Mouse (Mus musculus): Measurements from ENCODE around the gene 2310011J03Rik.
A peak's percentile ranks its signal among the peaks of the same experiment; 100 is the strongest.
"Not testable (repeated sequence)": the region's sequence is repeated elsewhere in the genome, so short reads cannot be mapped to it uniquely, and the experiment has no call there.

2310011J03Rik gene

GRCm38 (mm10) chr10:80320340-80320760, at the start of gene 2310011J03Rik:
Gene 2310011J03Rik, minus strand, starts transcription at chr10:80320537.
- peak; percentile 96 for DNase-seq (ENCODE audit: low read depth, low spot score)

GRCm38 (mm10) chr10:80368392-80368791, 48.1 kb upstream of the 2310011J03Rik start:
- DNase-seq (ENCODE audit: low read depth, low spot score), result peak; percentile 62

DNA sequence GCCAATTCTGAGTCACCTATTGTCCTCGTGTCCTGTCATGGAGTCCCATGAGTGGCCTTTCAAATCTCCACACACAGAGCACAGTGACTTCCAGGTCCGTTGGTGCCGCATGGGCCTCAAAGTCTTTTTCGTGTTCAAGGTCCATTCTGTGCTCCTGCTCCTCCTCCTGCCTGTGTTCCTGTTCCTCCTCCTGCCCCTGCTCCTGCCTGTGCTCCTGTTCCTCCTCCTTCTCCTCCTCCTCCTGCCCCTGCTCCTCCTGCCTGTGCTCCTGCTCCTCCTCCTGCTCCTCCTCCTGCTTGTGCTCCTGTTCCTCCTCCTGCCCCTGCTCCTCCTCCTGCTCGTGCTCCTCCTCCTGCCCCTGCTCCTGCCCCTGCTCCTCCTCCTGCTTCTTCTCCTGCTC, 47.6 kb upstream of the 2310011J03Rik start:
- DNase-seq (ENCODE audit: low read depth, low spot score), result no peak

DNA sequence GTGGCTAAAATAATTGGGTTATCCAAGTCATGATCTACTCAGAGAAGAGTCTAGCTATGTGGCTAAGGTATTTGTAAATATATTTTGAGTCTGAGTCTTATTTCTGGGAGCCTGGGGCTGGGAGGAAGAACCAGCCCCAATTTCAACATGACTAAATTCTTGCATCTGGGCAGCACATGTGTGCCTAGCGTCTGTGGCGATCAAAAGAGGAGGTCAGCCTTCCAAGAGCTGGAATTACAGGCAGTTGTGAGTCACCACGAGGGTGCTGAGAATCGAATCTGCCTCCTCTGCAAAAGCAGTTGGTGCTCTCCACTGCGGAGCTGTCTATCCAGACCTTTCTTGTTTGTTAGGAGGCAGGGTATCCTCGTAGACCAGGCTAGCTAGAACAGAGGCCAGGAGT, 45.4 kb upstream of the 2310011J03Rik start:
- no peak for DNase-seq (ENCODE audit: low read depth, low spot score)

GRCm38 (mm10) chr10:80363734-80364133, 43.4 kb upstream of the 2310011J03Rik start:
- no peak for DNase-seq (ENCODE audit: low read depth, low spot score)

- peak; percentile 76 for DNase-seq (ENCODE audit: low read depth, low spot score)
These were observed 37.8 kb upstream of the 2310011J03Rik start for GRCm38 (mm10) chr10:80357994-80358639.

DNA sequence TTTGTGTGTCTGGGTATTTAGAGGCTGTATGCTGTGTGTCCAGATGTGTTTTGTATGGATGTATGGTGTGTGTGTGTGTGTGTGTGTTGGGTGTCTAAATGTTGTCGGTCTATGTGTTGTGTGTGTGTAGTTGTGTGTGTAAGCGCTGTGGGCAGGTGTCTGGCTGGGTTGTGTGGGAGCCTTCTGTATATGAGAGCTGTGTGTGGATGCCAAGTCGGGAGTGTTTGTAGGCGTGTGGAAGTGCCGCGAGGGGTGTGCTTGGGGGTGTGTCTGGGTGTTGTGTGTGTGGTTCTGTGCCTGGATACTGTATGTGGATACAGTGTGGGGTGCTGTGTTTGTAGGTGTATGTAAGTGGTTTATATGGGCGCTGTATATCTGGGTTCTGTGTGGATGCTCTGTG, 37.0 kb upstream of the 2310011J03Rik start:
- DNase-seq (ENCODE audit: low read depth, low spot score), result no peak

DNA sequence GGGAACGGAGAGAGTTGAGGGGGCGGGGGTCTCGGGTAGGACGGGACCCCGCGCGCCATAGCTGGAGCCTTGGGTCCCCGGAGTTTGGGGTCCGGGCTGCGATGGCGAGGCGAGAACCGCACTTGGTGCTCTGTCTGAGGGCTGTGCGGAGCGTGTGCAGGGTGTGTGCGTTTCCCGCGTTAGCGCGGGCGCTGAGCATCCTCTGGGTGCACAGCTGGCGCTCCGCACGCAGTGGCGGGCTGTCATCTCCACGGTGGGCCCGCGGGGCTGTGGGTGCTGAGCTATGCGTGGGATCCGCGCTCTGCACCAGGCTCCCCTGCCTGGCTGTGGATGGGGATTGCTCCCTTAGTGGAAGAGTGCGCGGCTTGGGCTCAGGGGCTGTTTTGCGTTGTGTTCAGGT, 36.4 kb upstream of the 2310011J03Rik start:
- DNase-seq (ENCODE audit: low read depth, low spot score), result no peak

DNA sequence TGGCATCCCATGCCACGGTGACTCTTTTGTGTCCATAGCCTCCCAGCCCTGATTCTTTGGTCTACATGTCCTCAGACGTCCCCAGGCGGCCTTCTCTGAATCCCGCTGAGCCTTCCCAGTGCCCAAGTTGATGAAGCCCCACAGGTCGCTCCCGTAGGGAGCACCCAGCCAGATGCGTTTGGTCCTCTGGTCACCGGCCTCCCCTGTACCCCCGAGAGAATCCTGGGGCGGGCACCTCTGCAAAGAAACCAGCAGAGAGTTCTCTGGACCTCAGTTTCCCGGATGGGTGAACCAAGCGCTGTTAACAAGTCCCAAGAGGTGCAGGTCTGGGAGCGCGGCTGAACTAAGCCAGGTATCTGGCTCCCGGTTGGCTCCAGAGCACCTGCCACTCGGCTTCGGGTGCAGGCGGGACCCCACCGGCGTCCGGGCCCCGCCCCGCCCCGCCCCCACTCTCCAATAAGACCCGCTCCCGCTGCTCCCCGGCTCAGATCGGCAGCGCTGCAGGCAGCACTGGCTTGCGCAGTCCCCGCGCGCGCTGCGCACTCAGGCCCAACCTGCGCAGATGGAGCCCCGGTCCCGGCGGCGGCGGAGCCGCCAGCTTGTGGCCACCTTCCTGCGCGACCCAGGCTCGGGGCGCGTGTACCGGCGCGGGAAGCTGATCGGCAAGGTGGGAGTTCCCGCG, 35.8 kb upstream of the 2310011J03Rik start, which contains the start of gene Plk5:
TSS of gene Plk5 (plus strand) at position 459 of the 682 bp plus-strand sequence.
- peak; percentile 61 for DNase-seq (ENCODE audit: low read depth, low spot score)

DNA sequence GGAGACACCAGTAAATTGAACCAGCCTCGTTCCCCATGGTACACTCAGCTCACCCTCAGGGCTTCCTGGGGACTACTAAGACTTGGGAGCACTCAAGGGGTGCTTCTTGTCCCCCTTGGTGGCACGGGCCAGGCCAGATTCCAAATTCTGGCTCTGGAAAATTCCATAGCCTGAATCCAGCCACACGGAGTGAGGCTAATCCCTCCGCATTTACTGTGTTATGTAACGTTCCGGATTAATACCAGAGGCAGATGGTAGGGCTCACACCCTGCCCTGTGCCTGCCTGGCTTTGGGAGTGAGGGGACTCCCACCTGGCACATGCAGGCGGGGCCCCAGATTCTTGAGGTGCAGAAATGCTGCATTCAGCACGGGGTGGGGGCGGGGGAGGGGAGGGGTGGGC, 35.1 kb upstream of the 2310011J03Rik start:
- no peak for DNase-seq (ENCODE audit: low read depth, low spot score)

DNA sequence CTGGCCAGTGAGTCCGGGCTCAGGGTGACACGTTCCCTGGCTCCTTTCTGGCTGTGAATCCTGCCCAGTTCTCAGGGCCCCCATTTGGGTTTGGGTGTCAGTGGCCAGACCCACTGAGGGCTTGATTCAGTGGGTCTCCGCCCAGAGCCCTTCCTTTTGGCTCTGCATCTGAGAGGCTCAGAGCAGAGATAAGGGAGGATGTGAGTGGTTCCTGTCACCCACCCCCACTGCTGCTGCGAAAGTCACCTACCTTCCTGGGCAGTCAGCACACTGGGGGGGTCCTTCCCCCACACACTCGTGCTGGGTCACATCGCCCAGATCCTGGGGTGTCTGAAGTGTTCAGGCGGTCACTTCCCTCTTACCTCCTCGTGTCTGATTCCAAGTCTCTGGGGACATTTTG, 32.4 kb upstream of the 2310011J03Rik start:
- no peak for DNase-seq (ENCODE audit: low read depth, low spot score)

DNA sequence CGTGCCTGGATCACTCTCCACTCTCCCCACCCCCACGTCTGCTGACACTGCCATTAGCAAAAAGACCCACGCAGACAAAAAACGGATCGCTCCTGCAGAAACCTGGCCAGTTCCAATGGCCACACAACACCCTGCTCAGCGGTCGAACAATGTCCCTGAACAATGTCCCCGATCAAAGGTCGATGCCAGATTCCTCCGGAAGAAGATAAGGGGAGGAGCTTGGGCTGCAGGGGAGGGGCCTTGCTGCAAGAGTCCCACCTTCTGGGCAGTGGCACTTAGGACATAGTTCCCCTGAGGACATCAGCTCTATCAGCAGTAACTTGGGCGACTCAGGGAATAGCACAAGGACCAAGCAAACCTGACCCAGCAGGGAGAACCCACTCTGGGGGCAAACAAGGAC, 31.6 kb upstream of the 2310011J03Rik start:
- DNase-seq (ENCODE audit: low read depth, low spot score), result no peak

DNA sequence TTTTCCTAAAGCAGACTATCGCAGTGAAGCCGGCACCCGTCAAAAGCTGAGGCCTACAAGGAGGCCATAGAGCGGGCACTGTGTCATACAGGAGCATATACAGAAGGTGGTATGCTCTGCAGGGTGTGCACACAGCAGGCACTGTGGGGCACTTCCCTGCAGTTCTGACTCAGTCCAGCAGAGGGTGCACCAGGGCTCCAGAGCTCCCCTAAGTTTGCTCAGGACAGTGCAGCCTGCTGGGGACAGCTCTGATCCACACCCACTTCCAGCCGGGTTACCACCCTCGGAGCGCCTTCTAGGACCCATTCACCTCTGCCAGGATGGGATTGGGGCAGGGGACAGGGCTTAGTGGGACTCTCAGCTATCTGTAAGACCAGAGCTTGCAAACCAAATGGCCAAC, 30.0 kb upstream of the 2310011J03Rik start:
- peak; percentile 93 for DNase-seq (ENCODE audit: low read depth, low spot score)

DNA sequence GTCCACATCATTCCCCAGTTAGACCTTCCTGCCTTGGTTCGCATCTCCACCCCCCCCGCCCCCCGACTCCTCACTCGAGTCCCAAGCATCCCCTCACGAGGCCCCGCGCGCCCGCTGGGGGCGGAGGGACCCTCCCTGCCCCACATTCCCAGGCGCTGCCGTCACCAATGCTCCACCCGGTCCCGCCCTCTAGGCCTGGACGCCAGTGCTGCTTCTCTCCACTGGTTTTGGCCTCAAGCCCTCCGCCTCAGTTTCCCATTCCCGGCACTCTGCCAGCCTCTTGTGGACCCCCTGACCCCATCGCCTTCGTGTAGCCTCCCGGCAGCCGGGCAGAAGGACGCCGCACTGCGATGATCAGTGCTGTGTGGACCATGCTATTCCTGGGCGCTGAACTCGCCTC, 28.6 kb upstream of the 2310011J03Rik start:
- DNase-seq (ENCODE audit: low read depth, low spot score), result no peak

DNA sequence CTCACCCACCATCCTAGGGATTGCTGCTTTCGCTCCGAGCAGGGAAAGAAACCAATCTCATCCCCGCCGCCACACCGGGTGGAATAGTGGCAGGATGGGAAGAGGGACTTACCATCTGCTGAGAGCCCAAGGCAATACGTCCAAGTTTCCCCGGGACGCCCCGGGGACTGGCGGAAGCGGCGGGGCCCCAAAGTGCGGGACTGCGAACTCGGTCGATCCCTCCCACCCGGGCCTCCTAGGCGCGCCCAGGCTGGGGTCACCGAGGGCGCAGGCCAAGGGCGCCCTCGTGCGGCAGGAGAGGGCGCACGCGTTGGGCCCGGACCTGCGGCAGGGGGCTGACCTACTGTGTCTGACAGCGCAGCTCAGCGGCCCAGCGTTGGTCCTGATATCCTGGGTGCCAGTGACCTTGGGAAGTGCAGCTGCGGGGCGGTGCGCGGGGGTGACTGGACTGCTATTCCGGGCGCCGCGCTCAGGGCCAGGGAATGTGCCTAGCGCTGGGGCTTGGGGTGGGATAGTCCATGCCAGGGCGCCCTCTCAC, 28.0 kb upstream of the 2310011J03Rik start, which contains the start of gene Adamtsl5:
TSS of gene Adamtsl5 (minus strand) at position 169 of the 538 bp plus-strand sequence.
- DNase-seq (ENCODE audit: low read depth, low spot score), result peak; percentile 92

GRCm38 (mm10) chr10:80347514-80347967, 27.2 kb upstream of the 2310011J03Rik start:
- DNase-seq (ENCODE audit: low read depth, low spot score), result no peak

DNA sequence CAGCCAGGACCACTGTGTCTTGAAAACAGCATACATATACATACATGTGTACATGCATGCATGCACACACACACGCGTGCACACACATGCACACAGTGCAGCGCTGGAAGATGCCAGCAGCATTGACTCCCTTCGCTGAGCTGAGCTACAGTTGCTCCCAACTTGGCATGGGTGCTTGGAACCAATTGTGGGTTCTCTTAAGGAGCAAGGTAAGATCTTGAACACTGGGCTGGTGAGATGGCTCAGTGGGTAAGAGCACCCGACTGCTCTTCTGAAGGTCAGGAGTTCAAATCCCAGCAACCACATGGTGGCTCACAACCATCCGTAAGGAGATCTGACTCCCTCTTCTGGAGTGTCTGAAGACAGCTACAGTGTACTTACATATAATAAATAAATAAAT, 25.6 kb upstream of the 2310011J03Rik start:
- DNase-seq (ENCODE audit: low read depth, low spot score), result not testable (repeated sequence)

- no peak for DNase-seq (ENCODE audit: low read depth, low spot score)
These were observed 24.8 kb upstream of the 2310011J03Rik start for GRCm38 (mm10) chr10:80345122-80345521.

DNA sequence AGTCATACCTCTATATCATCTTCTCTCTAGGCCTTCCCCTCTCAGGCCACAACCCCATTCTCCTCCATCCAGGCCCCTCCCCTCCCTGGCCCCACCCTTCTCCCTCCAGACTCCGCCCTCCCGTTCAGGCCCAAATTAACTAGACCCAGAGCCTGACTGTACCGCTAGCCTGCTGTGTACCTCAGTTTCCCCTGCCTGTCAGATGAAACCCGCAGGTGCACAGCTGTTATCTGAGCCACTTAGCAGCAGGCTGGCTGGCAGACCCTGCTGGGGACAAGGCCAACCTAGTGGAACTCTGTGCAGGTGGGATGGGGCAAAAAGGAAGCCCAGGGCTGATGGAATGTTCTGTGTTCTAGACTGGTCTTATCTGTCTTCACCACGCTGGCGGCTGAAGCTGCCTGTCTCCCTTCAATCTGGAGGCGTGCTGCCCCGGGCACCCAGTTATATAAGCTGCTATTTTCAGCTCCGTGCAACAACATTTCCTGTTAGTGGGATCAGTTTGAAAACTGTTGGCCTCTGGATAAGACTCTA, 23.9 kb upstream of the 2310011J03Rik start:
- DNase-seq (ENCODE audit: low read depth, low spot score), result peak; percentile 65

GRCm38 (mm10) chr10:80343425-80343895, 23.1 kb upstream of the 2310011J03Rik start:
- DNase-seq (ENCODE audit: low read depth, low spot score), result no peak

DNA sequence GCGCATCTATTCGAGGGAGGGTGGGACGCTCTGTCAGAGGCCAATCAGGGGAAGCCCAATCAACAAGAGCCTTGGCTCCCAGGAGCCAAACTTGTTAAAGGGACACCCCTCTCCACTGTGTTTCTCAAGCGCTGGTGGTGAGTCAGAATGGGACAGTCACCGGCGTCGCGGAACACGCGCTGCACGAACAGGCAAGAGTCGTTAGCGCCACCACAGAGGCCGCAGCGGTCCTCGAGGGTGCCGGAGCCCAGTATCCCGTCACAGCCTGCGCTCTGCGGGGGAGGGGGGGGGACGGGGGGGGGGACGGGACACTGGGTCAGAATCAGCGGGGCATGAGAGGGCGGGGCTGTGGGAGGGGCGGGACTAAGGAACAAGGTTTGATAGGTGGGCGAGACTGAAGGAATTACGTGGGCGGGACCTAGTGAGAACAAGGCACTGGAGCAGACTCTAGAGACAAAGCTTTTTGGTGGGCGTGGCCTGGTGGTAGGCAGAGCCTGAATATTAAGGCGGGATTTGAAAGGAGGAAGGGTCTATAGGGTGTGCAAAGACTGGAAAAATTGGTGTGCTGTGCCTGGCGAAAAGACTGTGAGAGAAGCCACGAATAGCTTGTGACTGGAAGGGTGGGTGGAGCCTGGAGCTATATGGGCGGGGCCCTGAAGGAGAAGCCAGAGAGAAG, 22.6 kb upstream of the 2310011J03Rik start:
- DNase-seq (ENCODE audit: low read depth, low spot score), result peak; percentile 94

DNA sequence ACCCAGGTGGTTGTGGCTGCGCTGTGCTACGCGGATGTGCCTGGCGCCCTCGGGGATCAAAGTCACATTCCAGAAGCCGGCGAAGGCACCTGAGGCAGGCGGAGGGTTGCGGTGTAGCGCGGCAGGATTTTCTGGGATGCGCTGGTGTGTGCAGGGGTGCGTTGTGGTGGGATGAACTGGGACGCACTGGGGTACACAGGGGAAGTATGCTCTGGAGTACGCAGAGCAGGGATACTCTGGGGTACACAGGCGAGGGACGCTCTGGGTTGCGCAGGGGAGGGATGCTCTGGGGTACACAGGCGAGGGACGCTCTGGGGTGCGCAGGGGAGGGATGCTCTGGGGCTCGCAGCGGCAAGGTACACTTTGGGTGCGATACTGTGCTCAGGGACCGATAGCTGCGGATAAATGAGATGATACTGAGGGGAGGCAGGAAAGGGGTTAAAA, 22.0 kb upstream of the 2310011J03Rik start:
- no peak for DNase-seq (ENCODE audit: low read depth, low spot score)
